Mouse (Mus musculus): Measurements from ENCODE around the gene Megf8. TPM values are rescaled to one million over a fixed set of nuclear protein-coding genes. Genes with fewer than 3 reads are reported as not detected.

The Megf8 gene
- polyA plus RNA-seq (2015; fragmentation: Nextera tagmentation; extraction: Ambion mirVana) = 14.2 and 16.6 TPM in 2 replicates

GRCm38 (mm10) chr7:25316532-25317445 is at the start of gene Megf8:
Gene Megf8 (plus strand): TSS chr7:25317164.
- 1% methylated on average over 52 of the region's 52 CpGs for WGBS
- peak within 1 kb of the TSS; percentile 67 for H3K4me3 ChIP-seq

GRCm38 (mm10) chr7:25267301-25267750 is 49.6 kb upstream of the Megf8 start, which contains the start of gene Cic:
Gene Cic (plus strand): TSS chr7:25267704.
- Histone ChIP-seq H3K4me2 (peak within 1 kb of the TSS; percentile 85), H3K4me3 (peak within 1 kb of the TSS; percentile 74), H3K27me3 (no peaks in the 10 kb centered on the region), H3K4me1 (peaks cover 26% of the 10 kb centered on the region), H3K9me3 (replicated peaks) (no peaks in the 10 kb centered on the region), H3K9ac (peak within 1 kb of the TSS; percentile 82), H3K36me3 (ENCODE audit: poor library complexity, severe bottlenecking) (peaks cover 19% of the 10 kb centered on the region), H3K27ac (peak within 1 kb of the TSS; percentile 78)
- under 1% methylated on average over 29 of the region's 29 CpGs for WGBS
- ATAC-seq = peak; percentile 84

More at GRCm38 (mm10) chr7:25316532-25317445, at the start of gene Megf8:
- Histone ChIP-seq H3K4me2 (peak within 1 kb of the TSS; percentile 94), H3K27me3 (peaks cover 44% of the 10 kb centered on the region), H3K9ac (peak within 1 kb of the TSS; percentile 83), H3K27ac (peak within 1 kb of the TSS; percentile 85), H3K9me3 (replicated peaks) (no peaks in the 10 kb centered on the region), H3K4me1 (peaks cover 44% of the 10 kb centered on the region), H3K36me3 (ENCODE audit: poor library complexity, severe bottlenecking) (no peaks in the 10 kb centered on the region; the same call in 1 of the 2 replicates)
- ATAC-seq = peak; percentile 98

- Histone ChIP-seq H3K9me3 (replicated peaks) (no peaks in the 10 kb centered on the region), H3K4me1 (peaks cover 26% of the 10 kb centered on the region), H3K36me3 (ENCODE audit: poor library complexity, severe bottlenecking) (peaks cover 25% of the 10 kb centered on the region), H3K4me2 (peak overlapping the region; percentile 85), H3K4me3 (peak overlapping the region; percentile 74), H3K27ac (peak overlapping the region; percentile 78), H3K9ac (peak overlapping the region; percentile 82), H3K27me3 (no peaks in the 10 kb centered on the region)
- under 1% methylated on average over 33 of the region's 33 CpGs for WGBS
- ATAC-seq = peak; percentile 97
Observed at GRCm38 (mm10) chr7:25267751-25268463, 49.1 kb upstream of the Megf8 start.

GRCm38 (mm10) chr7:25268588-25268987 is 48.4 kb upstream of the Megf8 start:
- Histone ChIP-seq H3K36me3 (ENCODE audit: poor library complexity, severe bottlenecking) (peaks cover 31% of the 10 kb centered on the region), H3K4me2 (peak overlapping the region; percentile 85), H3K4me1 (peaks cover 31% of the 10 kb centered on the region), H3K9me3 (replicated peaks) (no peaks in the 10 kb centered on the region), H3K27ac (peak overlapping the region; percentile 78), H3K4me3 (peak overlapping the region; percentile 74), H3K9ac (peak overlapping the region; percentile 82), H3K27me3 (no peaks in the 10 kb centered on the region)
- WGBS = 5% methylated on average over 7 of the region's 7 CpGs
- ATAC-seq = no peak

- H3K4me1 ChIP-seq = peaks cover 35% of the 10 kb centered on the region
- peak overlapping the region; percentile 82 for H3K9ac ChIP-seq
- H3K4me2 ChIP-seq = peak overlapping the region; percentile 85
- ATAC-seq = no peak
- peak overlapping the region; percentile 78; the same call in 1 of the 2 replicates for H3K27ac ChIP-seq
- 51% methylated on average over 4 of the region's 4 CpGs for WGBS
- H3K9me3 ChIP-seq (replicated peaks) = no peaks in the 10 kb centered on the region
- H3K36me3 ChIP-seq (ENCODE audit: poor library complexity, severe bottlenecking) = peaks cover 36% of the 10 kb centered on the region
- H3K27me3 ChIP-seq = no peaks in the 10 kb centered on the region
- peak overlapping the region; percentile 74 for H3K4me3 ChIP-seq
Observed at GRCm38 (mm10) chr7:25269029-25269428, 47.9 kb upstream of the Megf8 start.

- no peaks in the 10 kb centered on the region for H3K9me3 ChIP-seq (replicated peaks)
- H3K9ac ChIP-seq = peak overlapping the region; percentile 82
- no peak for ATAC-seq
- H3K27ac ChIP-seq = no peak overlapping the region
- no peaks in the 10 kb centered on the region for H3K27me3 ChIP-seq
- 88% methylated on average over 8 of the region's 8 CpGs for WGBS
- H3K4me2 ChIP-seq = peak overlapping the region; percentile 85
- peaks cover 38% of the 10 kb centered on the region for H3K36me3 ChIP-seq (ENCODE audit: poor library complexity, severe bottlenecking)
- peak overlapping the region; percentile 74 for H3K4me3 ChIP-seq
- H3K4me1 ChIP-seq = peaks cover 41% of the 10 kb centered on the region
Observed at GRCm38 (mm10) chr7:25269545-25270271, 47.3 kb upstream of the Megf8 start.

- Histone ChIP-seq H3K27me3 (no peaks in the 10 kb centered on the region), H3K4me2 (no peak overlapping the region), H3K36me3 (ENCODE audit: poor library complexity, severe bottlenecking) (peaks cover 43% of the 10 kb centered on the region), H3K4me3 (no peak overlapping the region), H3K4me1 (peaks cover 52% of the 10 kb centered on the region), H3K9ac (peak overlapping the region; percentile 82; the same call in 1 of the 2 replicates), H3K9me3 (replicated peaks) (no peaks in the 10 kb centered on the region), H3K27ac (no peak overlapping the region)
- no peak for ATAC-seq
- WGBS = 91% methylated on average over 35 of the region's 35 CpGs
Observed at GRCm38 (mm10) chr7:25270652-25271633, 46.0 kb upstream of the Megf8 start.

- 90% methylated on average over 30 of the region's 30 CpGs for WGBS
- Histone ChIP-seq H3K9me3 (replicated peaks) (no peaks in the 10 kb centered on the region), H3K4me3 (no peak overlapping the region), H3K4me2 (no peak overlapping the region), H3K27ac (no peak overlapping the region), H3K4me1 (peaks cover 52% of the 10 kb centered on the region), H3K9ac (no peak overlapping the region), H3K36me3 (ENCODE audit: poor library complexity, severe bottlenecking) (peaks cover 43% of the 10 kb centered on the region), H3K27me3 (no peaks in the 10 kb centered on the region)
- no peak for ATAC-seq
Observed at GRCm38 (mm10) chr7:25271651-25272444, 45.1 kb upstream of the Megf8 start.

- H3K9ac ChIP-seq = no peak overlapping the region
- no peaks in the 10 kb centered on the region for H3K27me3 ChIP-seq
- H3K4me2 ChIP-seq = no peak overlapping the region
- no peaks in the 10 kb centered on the region for H3K9me3 ChIP-seq (replicated peaks)
- peaks cover 43% of the 10 kb centered on the region for H3K36me3 ChIP-seq (ENCODE audit: poor library complexity, severe bottlenecking)
- H3K4me3 ChIP-seq = no peak overlapping the region
- 91% methylated on average over 38 of the region's 38 CpGs for WGBS
- no peak overlapping the region for H3K27ac ChIP-seq
- no peak for ATAC-seq
- H3K4me1 ChIP-seq = peaks cover 55% of the 10 kb centered on the region
Observed at GRCm38 (mm10) chr7:25272445-25273258, 44.3 kb upstream of the Megf8 start.
